Mouse (Mus musculus) hindbrain, embryonic 14.5 days (tissue): ENCODE measurements at regions not wholly inside any gene's neighbourhood (a gene's known extent, or its start where the extent isn't known, plus 50 kb on each side); places are given as distances from the start of the nearest gene placed in this dataset.
"Not testable (repeated sequence)": the region's sequence is repeated elsewhere in the genome, so short reads cannot be mapped to it uniquely, and the experiment has no call there.

Source experiments
- ATAC-seq: fragments of 200-750 bp; cut with Nextera tagmentation; 2 replicates; pipeline ENCODE4 v1.8.0; 2017; ENCODE audit warnings: moderate number of reproducible peaks, mild to moderate bottlenecking, moderate TSS enrichment, moderate library complexity; ENCODE audit not compliant: low FRiP score
- DNase-seq: peaks from one replicate; pipeline ENCODE4 v3.0.0-alpha.2; 2015; ENCODE audit warnings: low spot score
- H3K27ac ChIP-seq: fragments of 300-500 bp; sonication (generic); 2 replicates; pipeline ENCODE4 v1.5.1; 2014; ENCODE audit warnings: mild to moderate bottlenecking, moderate library complexity
- H3K27me3 ChIP-seq: fragments of 300-500 bp; sonication (generic); 2 replicates; pipeline ENCODE4 v1.6.1; 2014; ENCODE audit warnings: mild to moderate bottlenecking, low read length, mixed read lengths; ENCODE audit not compliant: control insufficient read depth, insufficient read depth
- H3K36me3 ChIP-seq: fragments of 300-500 bp; sonication (generic); replicated peaks from 2 replicates; pipeline ENCODE4 v1.6.1; 2014; ENCODE audit not compliant: control insufficient read depth, insufficient read depth
- H3K4me1 ChIP-seq: fragments of 300-500 bp; sonication (generic); replicated peaks from 2 replicates; pipeline ENCODE4 v1.6.1; 2014; ENCODE audit warnings: antibody characterized with exemption, low read length, mixed read lengths; ENCODE audit not compliant: control insufficient read depth, insufficient read depth
- H3K4me2 ChIP-seq: fragments of 300-500 bp; sonication (generic); replicated peaks from 2 replicates; pipeline ENCODE4 v1.6.1; 2014; ENCODE audit warnings: mild to moderate bottlenecking, moderate library complexity
- H3K4me3 ChIP-seq: fragments of 300-500 bp; sonication (generic); replicated peaks from 2 replicates; pipeline ENCODE4 v1.5.1; 2014; ENCODE audit warnings: mild to moderate bottlenecking, low read length
- H3K9ac ChIP-seq: fragments of 300-500 bp; sonication (generic); 2 replicates; pipeline ENCODE4 v1.6.1; 2014
- H3K9me3 ChIP-seq: fragments of 300-500 bp; sonication (generic); 2 replicates; pipeline ENCODE4 v1.6.1; 2016; ENCODE audit warnings: low read length; ENCODE audit not compliant: control insufficient read depth
- WGBS: fragments of 180-500 bp; shearing (Covaris S2); extraction: QIAGEN DNeasy Blood & Tissue Kit; methylation state at CpG from one replicate; pipeline ENCODE4 v1.1.7; 2014; 5-methylcytosine and 5-hydroxymethylcytosine counted together

DNA sequence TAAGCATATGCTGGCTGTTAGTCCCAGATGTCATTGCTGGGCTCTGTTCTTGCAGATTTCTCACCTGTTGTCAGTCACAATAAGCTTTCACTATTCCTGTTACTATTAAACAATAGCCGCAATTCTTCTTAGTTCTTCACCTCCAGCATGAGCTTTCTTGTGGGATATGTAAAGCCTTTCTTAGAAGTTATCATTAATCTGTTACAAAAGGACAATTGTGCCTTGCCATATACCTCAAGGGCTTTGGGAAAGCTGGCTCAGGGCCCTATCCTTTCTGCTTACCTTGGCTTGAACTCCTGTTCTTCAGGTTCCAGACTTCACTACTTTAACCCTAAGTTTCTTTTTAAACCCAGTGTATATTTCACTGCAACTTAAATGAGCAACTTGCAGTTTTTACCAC lies 301.3 kb downstream of the Eepd1 start:
- ATAC-seq (no peak), DNase-seq (no peak)
- H3K4me3 ChIP-seq = no peak overlapping the region
- H3K27me3 ChIP-seq = no peaks in the 10 kb centered on the region
- no peak overlapping the region for H3K9ac ChIP-seq
- no peaks in the 10 kb centered on the region for H3K36me3 ChIP-seq
- no peaks in the 10 kb centered on the region for H3K4me1 ChIP-seq
- 97% methylated on average over 1 of the region's 1 CpGs for WGBS
- H3K9me3 ChIP-seq = no peaks in the 10 kb centered on the region
- no peak overlapping the region for H3K4me2 ChIP-seq
- no peak overlapping the region for H3K27ac ChIP-seq

DNA sequence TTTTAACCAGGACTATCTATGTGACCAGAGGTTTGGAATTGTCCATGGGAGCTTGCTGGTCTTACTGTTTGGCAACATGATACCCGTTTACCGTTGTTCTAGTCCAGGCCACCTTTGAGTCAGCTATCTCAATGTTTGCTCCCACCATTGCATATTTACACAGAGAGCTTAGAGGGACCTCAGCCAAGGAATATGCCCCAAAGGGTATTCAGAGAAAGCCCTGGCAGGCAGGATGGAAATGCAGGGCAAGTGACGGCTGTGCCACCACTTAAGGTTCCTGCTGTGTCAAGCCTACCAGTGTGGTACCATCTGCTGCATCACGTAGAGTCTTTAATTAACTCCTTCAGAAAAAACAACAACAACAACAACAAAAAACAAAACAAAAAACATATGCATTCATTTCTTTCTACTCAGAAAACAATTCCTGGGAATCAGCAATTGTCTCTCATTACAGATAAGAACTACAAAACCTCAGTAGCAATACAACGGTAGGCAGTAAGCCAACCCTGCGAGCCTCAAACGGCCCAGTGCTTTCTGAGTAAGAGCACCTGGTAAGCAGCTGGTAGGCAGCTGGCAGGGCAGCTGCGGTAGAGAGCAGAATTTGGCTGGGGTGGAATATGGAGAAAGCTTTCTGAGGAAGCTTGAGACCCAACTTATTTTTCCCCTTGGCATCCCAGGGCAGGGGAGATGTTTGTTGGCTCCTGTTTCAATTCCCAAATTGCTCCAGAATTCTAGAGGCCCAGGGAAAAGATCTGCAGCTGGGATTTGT lies 314.0 kb downstream of the Eepd1 start:
- H3K36me3 ChIP-seq = no peaks in the 10 kb centered on the region
- ATAC-seq (no peak), DNase-seq (peak; percentile 30)
- no peaks in the 10 kb centered on the region for H3K27me3 ChIP-seq
- H3K27ac ChIP-seq = no peak overlapping the region
- H3K9ac ChIP-seq = no peak overlapping the region
- H3K4me2 ChIP-seq = no peak overlapping the region
- no peaks in the 10 kb centered on the region for H3K4me1 ChIP-seq
- H3K9me3 ChIP-seq = no peaks in the 10 kb centered on the region
- WGBS = 80% methylated on average over 8 of the region's 8 CpGs
- no peak overlapping the region for H3K4me3 ChIP-seq

DNA sequence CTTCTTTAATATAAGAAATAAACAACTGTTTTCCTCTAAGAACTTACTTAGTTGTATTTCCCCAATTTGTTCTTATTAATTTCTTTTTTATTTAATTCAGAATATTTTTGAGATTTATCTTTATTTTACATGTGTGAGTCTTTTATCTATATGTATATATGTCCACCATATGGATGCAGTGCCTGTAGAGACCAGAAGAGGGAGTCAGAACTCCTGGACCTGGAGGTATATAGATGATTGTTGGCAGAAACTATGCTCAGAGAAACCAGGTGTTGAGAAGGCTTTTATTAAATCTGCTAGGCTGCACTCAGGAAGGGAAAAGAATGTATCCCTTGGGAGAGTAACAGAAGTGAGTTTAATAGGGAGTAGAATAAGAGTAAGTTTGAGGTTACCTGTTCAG lies 328.2 kb downstream of the Eepd1 start:
- Histone ChIP-seq H3K27ac (no peak overlapping the region), H3K36me3 (no peaks in the 10 kb centered on the region), H3K27me3 (no peaks in the 10 kb centered on the region), H3K9ac (no peak overlapping the region), H3K4me2 (no peak overlapping the region), H3K9me3 (no peaks in the 10 kb centered on the region), H3K4me1 (no peaks in the 10 kb centered on the region), H3K4me3 (no peak overlapping the region)
- DNase-seq (no peak), ATAC-seq (no peak)

DNA sequence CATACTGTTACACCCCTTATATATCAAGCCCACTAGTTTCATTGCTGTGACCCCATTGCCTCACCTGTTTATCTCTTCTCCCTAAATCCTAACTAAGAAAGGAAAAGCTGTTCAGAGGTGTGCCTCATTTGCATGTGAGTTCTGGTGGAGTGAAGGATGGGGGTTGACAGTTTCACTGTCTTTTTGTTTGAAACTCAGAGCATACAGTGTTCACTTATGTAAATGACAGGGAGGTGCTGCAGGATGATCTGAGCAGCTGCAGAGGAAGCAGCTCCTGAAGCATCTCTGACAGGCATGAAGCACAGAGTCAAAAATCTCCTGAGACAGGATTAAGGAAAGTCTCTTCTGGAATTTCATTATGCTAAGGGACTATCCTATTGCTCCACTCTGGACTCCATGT lies 351.9 kb downstream of the Eepd1 start:
- DNase-seq (no peak), ATAC-seq (no peak)
- H3K36me3 ChIP-seq = no peaks in the 10 kb centered on the region
- no peak overlapping the region for H3K27ac ChIP-seq
- H3K4me2 ChIP-seq = no peak overlapping the region
- no peaks in the 10 kb centered on the region for H3K9me3 ChIP-seq
- H3K4me1 ChIP-seq = no peaks in the 10 kb centered on the region
- no peaks in the 10 kb centered on the region for H3K27me3 ChIP-seq
- no peak overlapping the region for H3K9ac ChIP-seq
- no peak overlapping the region for H3K4me3 ChIP-seq

DNA sequence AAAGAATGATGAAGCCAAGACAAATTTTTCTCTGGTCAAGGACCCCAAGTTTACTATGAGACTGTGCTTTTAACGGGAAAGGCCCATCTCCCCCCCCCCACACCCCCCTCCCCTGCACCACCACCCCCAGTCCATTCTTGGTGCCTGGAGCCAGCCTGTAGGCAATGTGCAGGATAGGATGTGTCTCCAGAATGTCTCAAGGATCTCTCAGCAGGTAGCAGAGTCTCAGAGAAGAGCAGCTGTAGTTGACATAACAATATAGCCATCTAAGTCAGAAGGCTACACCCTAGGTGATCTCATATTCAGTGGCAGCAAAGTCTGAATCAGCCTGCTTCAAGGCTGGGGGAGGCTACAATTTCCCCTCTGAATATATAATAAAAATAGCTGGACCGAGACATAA lies 368.6 kb downstream of the Eepd1 start:
- not testable (repeated sequence) for H3K36me3 ChIP-seq, H3K27ac ChIP-seq, H3K4me3 ChIP-seq, H3K9me3 ChIP-seq, H3K27me3 ChIP-seq, H3K9ac ChIP-seq, DNase-seq, H3K4me2 ChIP-seq, H3K4me1 ChIP-seq, ATAC-seq
- 86% methylated on average over 2 of the region's 2 CpGs for WGBS

DNA sequence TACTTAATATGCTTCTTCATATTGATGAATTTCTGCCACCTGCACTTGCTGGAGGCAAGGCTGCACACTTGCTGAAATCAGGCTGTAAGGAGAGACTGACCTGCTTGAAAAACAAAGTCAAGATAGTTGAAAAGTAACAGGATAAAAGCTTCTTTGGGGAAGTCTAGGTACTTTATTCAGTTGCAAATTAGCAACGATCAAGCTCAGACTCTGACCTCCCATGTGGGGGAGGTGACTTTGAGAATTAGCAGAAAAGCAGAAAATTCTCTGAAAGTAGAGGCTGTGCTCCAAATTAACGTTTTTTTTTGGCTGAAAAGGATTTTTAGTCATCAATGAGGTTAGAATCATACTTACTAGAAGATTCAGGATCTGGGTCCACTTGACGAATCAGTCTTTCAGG lies 369.3 kb downstream of the Eepd1 start:
- H3K36me3 ChIP-seq, H3K9me3 ChIP-seq, ATAC-seq, H3K4me1 ChIP-seq, H3K4me3 ChIP-seq, H3K27me3 ChIP-seq, H3K27ac ChIP-seq, H3K9ac ChIP-seq, H3K4me2 ChIP-seq, DNase-seq: not testable (repeated sequence)
- 69% methylated on average over 3 of the region's 3 CpGs for WGBS

DNA sequence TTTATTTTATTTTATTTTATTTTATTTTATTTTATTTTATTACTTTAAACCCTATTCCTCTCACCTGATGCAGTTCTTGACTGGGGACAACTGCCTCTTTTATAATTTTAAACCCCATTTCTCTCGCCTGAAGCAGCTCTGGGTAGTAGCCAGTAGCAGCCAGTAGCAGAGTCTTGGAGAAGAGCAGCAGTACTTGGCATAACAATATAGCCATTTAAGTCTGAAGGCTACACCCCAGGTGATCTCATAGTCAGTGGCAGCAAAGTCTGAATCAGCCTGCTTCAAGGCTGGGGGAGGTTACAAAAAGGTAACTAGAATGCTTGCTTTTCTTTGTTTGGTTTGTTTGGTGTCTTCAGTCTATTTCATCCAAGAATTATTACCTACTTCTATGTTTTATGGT lies 373.2 kb downstream of the Eepd1 start:
- 29% methylated on average over 1 of the region's 1 CpGs for WGBS
- Histone ChIP-seq H3K27me3 (no peaks in the 10 kb centered on the region), H3K27ac (no peak overlapping the region), H3K4me3 (no peak overlapping the region), H3K36me3 (no peaks in the 10 kb centered on the region), H3K4me1 (no peaks in the 10 kb centered on the region), H3K9me3 (no peaks in the 10 kb centered on the region), H3K9ac (no peak overlapping the region), H3K4me2 (no peak overlapping the region)
- ATAC-seq (no peak), DNase-seq (no peak)

DNA sequence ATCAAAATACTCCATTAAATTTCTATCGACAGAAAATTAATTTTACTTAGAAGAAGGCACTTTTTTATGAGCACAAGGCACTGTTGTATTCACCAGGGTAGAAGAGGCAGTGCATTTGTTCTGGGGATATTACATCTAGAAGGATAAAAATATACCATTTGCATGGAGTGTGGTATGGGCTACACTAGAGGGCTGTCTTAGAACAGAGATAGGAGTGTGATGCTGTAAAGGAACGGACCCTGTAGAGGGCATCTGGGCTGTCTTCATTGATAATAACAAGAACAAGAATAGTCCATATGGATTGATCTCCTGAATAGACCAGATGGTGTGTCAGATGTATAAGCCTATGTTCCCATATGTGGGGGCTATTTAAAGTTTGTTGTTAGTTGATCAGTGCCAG lies 388.9 kb downstream of the Eepd1 start:
- Histone ChIP-seq H3K4me3 (no peak overlapping the region), H3K9me3 (no peaks in the 10 kb centered on the region), H3K27ac (no peak overlapping the region), H3K4me1 (no peaks in the 10 kb centered on the region), H3K27me3 (no peaks in the 10 kb centered on the region), H3K36me3 (no peaks in the 10 kb centered on the region), H3K9ac (no peak overlapping the region), H3K4me2 (no peak overlapping the region)
- no peak for DNase-seq
- ATAC-seq = no peak
- 84% methylated on average over 2 of the region's 2 CpGs for WGBS

DNA sequence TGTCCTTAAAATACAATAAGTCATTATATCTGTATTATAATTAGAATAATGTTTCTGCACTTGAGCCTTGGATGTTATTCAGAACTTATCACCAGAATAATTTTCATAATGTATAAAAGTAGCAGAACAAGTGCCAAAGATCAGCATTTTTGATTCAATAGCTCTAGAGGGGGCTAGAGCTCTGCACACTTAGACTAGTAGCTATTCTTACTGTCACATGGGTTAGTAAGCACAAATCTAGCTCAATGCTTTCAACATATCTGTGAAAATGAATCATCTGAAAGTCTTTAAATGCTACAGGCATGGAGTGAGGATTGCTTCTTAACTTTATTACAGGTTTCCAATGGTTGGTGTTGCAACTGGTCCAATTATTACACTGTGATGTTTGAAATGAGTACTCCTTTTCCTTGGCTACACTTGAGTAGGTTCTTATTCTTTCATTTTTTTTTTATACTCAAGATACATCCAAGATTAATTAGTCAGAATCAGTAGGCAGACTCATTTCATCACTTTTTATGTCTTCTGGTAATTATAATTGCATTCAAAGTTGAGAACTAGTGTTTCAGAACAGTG lies 415.1 kb downstream of the Eepd1 start:
- no peak overlapping the region for H3K4me3 ChIP-seq
- H3K36me3 ChIP-seq = no peaks in the 10 kb centered on the region
- H3K4me1 ChIP-seq = no peaks in the 10 kb centered on the region
- ATAC-seq = no peak
- H3K4me2 ChIP-seq = no peak overlapping the region
- no peak overlapping the region for H3K9ac ChIP-seq
- DNase-seq = peak; percentile 42
- no peaks in the 10 kb centered on the region for H3K9me3 ChIP-seq
- no peak overlapping the region for H3K27ac ChIP-seq
- no peaks in the 10 kb centered on the region for H3K27me3 ChIP-seq
